Mouse (Mus musculus) Muller cell, postnatal 12 days (primary cell): ENCODE measurements around the gene Plxdc1.

Experiments used
- DNase-seq: peaks from one replicate; pipeline ENCODE4 v3.0.0-alpha.2; 2015; ENCODE audit errors: inconsistent ontology term

Plxdc1 gene

GRCm38 (mm10) chr11:97985727-97986677, at the start of gene Plxdc1:
Gene Plxdc1, minus strand, starts transcription at chr11:97986444.
- DNase-seq = peak; percentile 54

DNA sequence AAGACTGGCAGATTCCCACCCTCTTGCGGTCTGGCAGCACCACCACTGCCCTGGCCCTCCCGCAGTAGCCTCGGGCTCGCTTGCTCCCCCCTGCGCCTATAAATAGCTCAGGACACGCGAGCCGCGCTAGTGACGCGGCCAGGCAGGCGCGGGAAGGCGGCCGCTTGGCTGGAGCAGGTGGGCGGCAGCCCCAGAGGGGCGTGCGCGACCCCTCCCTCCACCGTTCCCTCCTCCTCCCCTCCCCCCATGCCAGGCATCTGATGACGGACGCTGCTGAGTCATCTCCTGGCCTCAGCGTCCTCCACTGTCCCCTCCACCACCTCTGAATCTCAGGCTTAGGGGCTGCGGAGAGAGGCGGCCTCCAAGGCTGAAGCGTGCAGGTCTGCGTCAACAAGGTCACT, 49.7 kb upstream of the Plxdc1 start:
- DNase-seq = peak; percentile 90

- DNase-seq = no peak
Measured at GRCm38 (mm10) chr11:98034840-98035239, 48.6 kb upstream of the Plxdc1 start.

- no peak for DNase-seq
Measured at GRCm38 (mm10) chr11:98034061-98034460, 47.8 kb upstream of the Plxdc1 start.

DNA sequence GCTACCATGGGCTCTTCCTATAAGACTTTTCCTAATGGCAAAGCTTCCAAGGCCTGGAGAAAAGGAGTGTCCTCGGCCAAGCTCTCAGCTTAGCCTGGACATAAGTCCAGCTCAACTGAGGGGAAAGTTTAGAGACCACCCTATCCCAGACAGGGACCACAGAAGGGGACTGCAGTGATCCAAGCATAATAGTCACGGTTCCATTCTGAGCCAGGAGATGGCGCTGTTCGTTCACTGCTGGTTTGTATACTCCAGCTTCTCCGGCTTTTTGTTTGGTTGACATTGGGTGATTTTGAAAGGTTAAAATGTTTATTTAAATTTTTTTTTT, 45.2 kb upstream of the Plxdc1 start:
- DNase-seq = peak; percentile 60

DNA sequence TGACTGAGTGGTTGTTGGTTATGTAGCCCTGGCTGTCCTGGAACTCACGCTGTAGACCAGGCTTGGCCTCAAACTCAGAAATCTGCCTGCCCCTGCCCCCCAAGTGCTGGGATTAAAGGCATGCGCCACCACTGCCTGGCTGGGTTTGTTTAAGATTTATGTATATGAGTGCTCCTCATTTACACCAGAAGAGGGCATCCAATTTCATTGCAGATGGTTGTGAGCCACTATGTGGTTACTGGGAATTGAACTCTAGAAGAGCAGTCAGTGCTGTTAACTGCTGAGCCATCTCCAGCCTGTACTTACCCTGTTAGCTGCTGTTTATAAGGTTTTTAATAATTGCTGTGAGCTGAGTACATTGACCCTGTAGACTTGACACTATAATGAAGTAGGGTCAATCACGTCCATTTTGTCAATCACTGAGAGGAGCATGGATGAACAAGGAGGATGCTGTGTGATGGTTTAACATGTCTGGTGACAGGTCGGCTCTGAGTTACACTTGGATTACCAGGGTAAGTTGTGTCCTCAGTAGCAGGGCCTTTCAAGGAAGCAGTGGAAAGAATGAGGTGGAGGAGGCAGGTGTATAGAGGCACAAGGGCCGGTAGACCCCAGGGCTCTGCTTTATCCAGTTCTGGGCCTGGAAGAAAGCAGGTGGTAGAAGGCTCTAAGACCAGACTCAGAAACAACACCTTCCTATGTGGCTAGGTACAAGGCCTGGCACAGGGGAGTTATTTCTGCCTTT, 44.6 kb upstream of the Plxdc1 start:
- no peak for DNase-seq

- no peak for DNase-seq
Measured at GRCm38 (mm10) chr11:98027785-98028184, 41.5 kb upstream of the Plxdc1 start.

DNA sequence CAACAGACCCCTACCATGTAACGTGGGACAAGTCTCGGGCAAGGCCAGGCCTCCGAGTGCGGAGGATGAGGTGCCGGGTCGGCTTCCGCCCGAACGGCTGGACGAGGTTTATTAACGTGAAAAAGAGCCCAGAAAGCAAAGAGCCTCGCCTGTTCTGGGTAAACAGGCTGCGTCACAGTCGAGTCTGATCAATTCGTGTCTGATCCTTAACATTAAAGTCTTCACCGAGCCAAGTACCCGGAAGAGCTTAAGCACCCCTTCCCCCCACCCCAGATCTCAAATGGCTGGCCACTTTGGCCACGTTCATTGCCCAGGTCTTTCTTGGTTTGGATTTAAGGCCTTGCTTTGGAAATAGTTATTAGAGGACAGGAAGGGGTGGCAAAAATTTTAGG, 41.0 kb upstream of the Plxdc1 start:
- DNase-seq = no peak

- peak; percentile 93 for DNase-seq
Measured at GRCm38 (mm10) chr11:98026570-98027296, 40.5 kb upstream of the Plxdc1 start, which contains the start of gene Rpl19. Gene Rpl19, plus strand, starts transcription at chr11:98026710.

DNA sequence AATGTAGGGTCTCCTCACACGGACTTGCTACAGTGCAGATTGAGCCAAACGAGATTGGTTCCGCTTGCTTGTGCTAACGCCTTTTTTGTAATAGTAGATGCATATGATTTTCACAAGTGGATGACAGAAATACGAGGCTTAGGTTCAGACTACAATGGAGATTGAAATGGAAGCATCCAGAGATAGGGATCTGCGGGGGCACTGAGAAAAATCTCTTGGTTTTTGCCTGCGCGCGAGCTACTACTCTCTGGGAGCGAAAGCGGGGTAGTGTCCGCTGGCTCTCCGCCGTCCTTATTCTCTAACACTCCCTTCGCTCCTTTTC, 40.0 kb upstream of the Plxdc1 start:
- DNase-seq = no peak

DNA sequence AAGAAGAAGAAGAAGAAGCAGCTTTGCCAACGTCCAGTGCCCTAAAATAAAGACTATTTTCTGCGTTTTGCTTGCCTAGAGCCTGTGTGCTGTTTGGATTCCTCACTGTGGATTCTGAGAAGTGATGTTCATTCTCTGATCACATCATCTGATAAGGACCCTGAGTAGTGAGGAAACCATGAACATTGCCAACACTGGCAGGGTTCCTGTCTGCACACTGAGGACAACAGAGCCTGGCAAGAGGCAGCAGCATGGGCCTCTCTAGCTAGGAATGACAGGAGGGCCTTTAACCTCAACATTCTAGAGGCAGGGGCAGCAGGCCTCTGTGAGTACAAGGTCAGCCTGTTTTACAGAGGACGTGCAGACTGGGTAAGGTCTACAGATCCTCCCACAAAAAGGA, 38.3 kb upstream of the Plxdc1 start:
- no peak for DNase-seq

GRCm38 (mm10) chr11:98022555-98023371, 36.5 kb upstream of the Plxdc1 start, which contains the start of gene Cacnb1:
Gene Cacnb1, minus strand, starts transcription at chr11:98023034.
- DNase-seq = peak; percentile 91

DNA sequence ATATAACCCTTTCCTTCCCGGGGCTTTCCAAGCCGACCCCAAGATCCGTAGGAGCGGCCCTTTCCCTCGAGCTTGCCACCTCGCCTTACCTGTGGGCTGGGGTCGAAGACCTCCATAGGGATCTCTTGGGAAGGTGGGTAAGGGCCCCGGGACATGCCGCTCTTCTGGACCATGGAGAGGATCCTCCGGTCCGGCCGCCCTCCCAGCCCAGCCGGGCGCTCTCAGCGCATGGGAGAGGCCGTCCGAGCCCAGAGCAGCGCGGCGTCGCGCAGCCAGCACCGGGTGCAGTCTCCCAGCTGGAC, 36.0 kb upstream of the Plxdc1 start:
- DNase-seq = no peak

DNA sequence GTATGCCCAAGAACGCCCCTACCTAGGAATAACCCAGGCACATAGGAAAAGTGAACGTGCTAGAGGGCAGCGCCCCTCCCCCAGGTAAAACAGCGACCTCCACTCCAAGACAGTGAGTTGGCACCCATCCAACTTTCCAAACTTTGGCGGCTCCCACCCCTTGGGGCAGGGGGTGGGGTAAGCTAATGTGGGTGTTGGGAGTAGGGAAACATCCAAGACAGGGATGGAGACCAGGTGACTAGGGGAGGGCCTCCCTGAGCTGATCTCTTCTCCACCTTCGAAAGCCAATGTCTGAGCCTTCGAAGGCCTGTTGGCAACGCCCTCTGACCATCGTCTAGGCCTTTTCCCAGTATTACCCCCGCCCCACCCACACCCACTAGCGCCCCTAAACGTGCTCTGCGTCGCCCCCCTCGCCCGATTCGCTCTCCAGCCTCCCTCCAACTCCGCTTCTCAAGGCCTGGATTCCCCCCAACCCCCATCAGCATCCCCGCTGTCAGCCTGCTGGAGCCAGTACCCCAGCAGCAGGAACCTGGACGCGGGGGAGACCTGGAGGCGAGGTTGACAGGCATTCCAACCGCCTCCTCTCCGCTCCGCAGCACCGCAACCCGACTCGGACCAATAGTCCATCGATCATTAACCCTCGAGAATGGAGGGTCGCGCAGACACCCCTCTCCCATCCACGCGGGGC, 35.5 kb upstream of the Plxdc1 start:
- DNase-seq = peak; percentile 66

DNA sequence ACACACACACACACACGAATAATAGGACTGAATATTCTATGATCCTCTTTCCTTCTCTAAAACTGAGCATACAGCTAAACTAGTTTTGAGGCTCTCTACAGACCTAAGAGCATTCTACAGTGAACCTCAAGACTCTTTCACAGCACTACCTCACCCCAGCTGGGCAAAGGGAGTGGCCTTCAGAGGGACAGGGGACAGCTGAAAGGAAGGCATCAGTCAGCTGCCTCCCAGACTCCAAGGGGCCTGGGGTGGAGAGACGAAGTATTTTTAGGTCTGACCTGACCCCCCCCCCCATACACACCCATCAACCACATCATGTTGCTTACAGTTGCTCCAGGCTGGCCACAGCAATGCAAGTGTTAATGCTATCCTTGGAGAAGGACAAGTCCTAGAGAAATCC, 34.9 kb upstream of the Plxdc1 start:
- DNase-seq = no peak

DNA sequence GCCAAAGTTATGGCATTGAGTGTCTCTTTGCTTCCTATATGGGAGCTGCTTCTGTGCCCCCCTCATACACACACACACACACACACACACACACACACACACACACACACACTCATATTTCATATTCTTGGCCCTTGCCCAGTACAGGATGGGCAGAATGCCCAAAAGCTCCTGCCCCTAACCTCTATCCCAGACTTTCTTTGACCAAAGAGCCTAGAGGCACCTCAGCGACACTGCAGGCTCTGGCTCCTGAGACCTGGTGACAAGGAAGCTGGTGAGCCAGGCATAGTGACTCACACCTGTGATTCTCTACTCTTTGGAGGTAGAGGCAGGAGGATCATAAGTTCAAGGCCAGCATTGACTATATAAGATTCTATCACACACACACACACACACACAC, 34.5 kb upstream of the Plxdc1 start:
- DNase-seq = no peak

GRCm38 (mm10) chr11:98019883-98020610, 33.8 kb upstream of the Plxdc1 start:
- DNase-seq = no peak

DNA sequence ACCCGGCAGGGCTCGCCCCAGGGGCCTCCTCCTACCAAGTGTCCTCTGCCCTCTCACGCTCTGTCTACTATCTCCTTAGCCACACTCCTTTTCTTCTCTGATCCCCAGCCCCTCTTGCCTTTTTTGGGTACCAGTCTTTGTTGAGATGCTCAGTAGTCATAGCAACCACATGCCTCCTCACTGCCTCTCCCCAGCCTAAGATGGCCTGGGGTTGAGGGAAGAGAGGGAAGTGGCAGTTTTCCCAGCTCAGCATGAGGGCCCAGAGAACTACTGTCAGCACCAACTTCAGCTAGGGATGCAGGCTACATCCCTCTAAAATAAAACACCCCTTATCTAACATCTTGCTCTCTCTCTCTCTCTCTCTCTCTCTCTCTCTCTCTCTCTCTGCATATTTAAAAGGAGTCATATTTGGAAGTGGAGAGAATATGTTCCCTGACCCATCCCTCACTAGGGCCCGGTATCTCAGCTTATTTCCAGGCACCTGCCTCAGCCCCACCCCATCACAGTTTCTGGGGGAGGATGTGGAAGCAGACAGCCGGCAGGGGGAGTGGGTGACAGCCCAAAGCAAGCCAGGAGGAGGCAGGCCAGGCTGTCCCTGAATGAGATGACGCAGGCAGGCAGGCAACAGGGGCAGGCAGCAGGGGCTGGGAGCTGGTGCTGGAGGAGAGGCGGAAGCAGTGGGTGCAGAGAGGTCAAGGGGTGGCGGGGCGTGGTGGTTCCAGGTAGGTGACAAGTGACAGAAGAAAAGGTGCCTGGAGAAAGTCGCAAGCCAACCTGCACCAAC, 32.8 kb upstream of the Plxdc1 start:
- DNase-seq = peak; percentile 64

DNA sequence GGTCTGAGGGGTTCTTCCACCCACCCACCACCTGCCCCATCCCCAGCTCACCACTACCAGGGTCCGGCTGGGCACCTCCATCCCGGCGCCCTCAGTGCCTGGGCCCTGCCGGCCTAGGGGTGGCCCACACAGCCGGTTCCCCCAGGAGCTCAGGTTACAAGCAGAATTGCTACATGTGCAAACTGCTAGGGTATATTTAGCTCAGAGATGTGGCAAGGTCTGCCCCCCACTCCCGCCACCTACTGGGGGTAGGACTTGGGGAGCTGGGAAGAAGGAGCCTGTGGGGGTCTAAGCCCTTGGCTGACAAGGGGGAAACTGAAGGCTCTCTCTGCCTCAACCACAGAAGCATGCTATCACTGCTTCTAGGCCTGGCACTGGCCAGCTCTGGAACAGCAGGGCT, 32.0 kb upstream of the Plxdc1 start:
- DNase-seq = no peak

DNA sequence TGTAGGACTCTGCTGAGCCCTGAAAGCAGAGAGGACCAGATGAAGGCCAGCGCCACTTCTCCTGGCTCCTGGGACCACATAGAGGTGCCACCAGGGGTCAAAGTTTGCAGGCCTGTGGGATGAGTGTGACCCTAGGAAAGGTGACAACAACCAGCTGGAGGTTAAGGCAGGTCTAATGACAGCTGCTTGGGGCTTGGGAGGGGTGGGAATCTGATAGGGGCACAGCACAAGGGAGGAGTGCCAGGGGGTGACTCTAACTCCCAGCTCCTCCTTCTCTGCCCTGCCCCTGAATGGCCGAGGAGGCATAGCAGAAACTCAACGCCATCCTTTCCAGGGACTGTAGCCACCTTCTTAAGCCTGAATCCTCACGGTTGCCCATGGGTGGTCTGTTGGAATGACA, 30.6 kb upstream of the Plxdc1 start:
- DNase-seq = no peak
